Mouse (Mus musculus): ENCODE measurements around the gene Olfr995. TPM values are rescaled to one million over a fixed set of nuclear protein-coding genes. Genes with fewer than 3 reads are reported as not detected.

Gene Olfr995
- not detected in 2 replicates for polyA plus RNA-seq (2014; fragmentation: Nextera tagmentation; extraction: Ambion mirVana)

- H3K27ac ChIP-seq (ENCODE audit: low read depth, low read length), result no peak within 1 kb of the TSS
Measured at GRCm38 (mm10) chr2:85443539-85443938, at the start of gene Olfr995. Gene Olfr995 (minus strand): TSS chr2:85443639.

GRCm38 (mm10) chr2:85490396-85490795 is 47.0 kb upstream of the Olfr995 start:
- Histone ChIP-seq H3K9me3 (replicated peaks; ENCODE audit: control insufficient read depth, low read length) (no peaks in the 10 kb centered on the region), H3K27ac (ENCODE audit: low read depth, low read length) (no peak overlapping the region), H3K36me3 (ENCODE audit: control insufficient read depth, insufficient read depth, low read length) (no peaks in the 10 kb centered on the region), H3K27me3 (replicated peaks; ENCODE audit: control insufficient read depth, insufficient read depth, low read length) (no peaks in the 10 kb centered on the region), H3K9ac (ENCODE audit: low read length) (no peak overlapping the region), H3K4me1 (ENCODE audit: control insufficient read depth, insufficient read depth, low read length) (no peaks in the 10 kb centered on the region), H3K4me2 (ENCODE audit: low read length) (no peak overlapping the region), H3K4me3 (ENCODE audit: low read depth, low read length) (no peak overlapping the region)
- no peak for ATAC-seq
- DNase-seq (ENCODE audit: low spot score), result no peak
- WGBS, result 80% methylated on average over 5 of the region's 5 CpGs

More at GRCm38 (mm10) chr2:85443539-85443938, at the start of gene Olfr995:
- 0% methylated on average over 1 of the region's 1 CpGs for WGBS
- no peak for DNase-seq (ENCODE audit: low spot score)
- no peak within 1 kb of the TSS for H3K4me2 ChIP-seq (ENCODE audit: low read length)
- no peaks in the 10 kb centered on the region for H3K36me3 ChIP-seq (ENCODE audit: control insufficient read depth, insufficient read depth, low read length)
- ATAC-seq, result no peak
- H3K27me3 ChIP-seq (replicated peaks; ENCODE audit: control insufficient read depth, insufficient read depth, low read length), result no peaks in the 10 kb centered on the region
- no peak within 1 kb of the TSS for H3K9ac ChIP-seq (ENCODE audit: low read length)
- H3K9me3 ChIP-seq (replicated peaks; ENCODE audit: control insufficient read depth, low read length), result no peaks in the 10 kb centered on the region
- H3K4me1 ChIP-seq (ENCODE audit: control insufficient read depth, insufficient read depth, low read length), result no peaks in the 10 kb centered on the region
- H3K4me3 ChIP-seq (ENCODE audit: low read depth, low read length), result no peak within 1 kb of the TSS

- Histone ChIP-seq H3K27ac (ENCODE audit: low read depth, low read length) (no peak overlapping the region), H3K4me2 (ENCODE audit: low read length) (no peak overlapping the region), H3K9ac (ENCODE audit: low read length) (no peak overlapping the region), H3K27me3 (replicated peaks; ENCODE audit: control insufficient read depth, insufficient read depth, low read length) (no peaks in the 10 kb centered on the region), H3K4me1 (ENCODE audit: control insufficient read depth, insufficient read depth, low read length) (no peaks in the 10 kb centered on the region), H3K4me3 (ENCODE audit: low read depth, low read length) (no peak overlapping the region), H3K9me3 (replicated peaks; ENCODE audit: control insufficient read depth, low read length) (no peaks in the 10 kb centered on the region), H3K36me3 (ENCODE audit: control insufficient read depth, insufficient read depth, low read length) (no peaks in the 10 kb centered on the region)
- 86% methylated on average over 3 of the region's 3 CpGs for WGBS
- ATAC-seq (no peak), DNase-seq (ENCODE audit: low spot score) (no peak)
Measured at GRCm38 (mm10) chr2:85466801-85467325, 23.4 kb upstream of the Olfr995 start.

- Histone ChIP-seq H3K4me1 (ENCODE audit: control insufficient read depth, insufficient read depth, low read length) (no peaks in the 10 kb centered on the region), H3K27ac (ENCODE audit: low read depth, low read length) (no peak overlapping the region), H3K36me3 (ENCODE audit: control insufficient read depth, insufficient read depth, low read length) (no peaks in the 10 kb centered on the region), H3K4me3 (ENCODE audit: low read depth, low read length) (no peak overlapping the region), H3K9ac (ENCODE audit: low read length) (no peak overlapping the region), H3K9me3 (replicated peaks; ENCODE audit: control insufficient read depth, low read length) (no peaks in the 10 kb centered on the region), H3K27me3 (replicated peaks; ENCODE audit: control insufficient read depth, insufficient read depth, low read length) (no peaks in the 10 kb centered on the region), H3K4me2 (ENCODE audit: low read length) (no peak overlapping the region)
- ATAC-seq (no peak), DNase-seq (ENCODE audit: low spot score) (no peak)
Measured at GRCm38 (mm10) chr2:85442546-85442945, 893 bp downstream of the Olfr995 start.

- DNase-seq (ENCODE audit: low spot score) (no peak), ATAC-seq (no peak)
- Histone ChIP-seq H3K36me3 (ENCODE audit: control insufficient read depth, insufficient read depth, low read length) (no peaks in the 10 kb centered on the region), H3K9ac (ENCODE audit: low read length) (no peak within 1 kb of the TSS), H3K4me3 (ENCODE audit: low read depth, low read length) (no peak within 1 kb of the TSS), H3K27ac (ENCODE audit: low read depth, low read length) (no peak within 1 kb of the TSS), H3K9me3 (replicated peaks; ENCODE audit: control insufficient read depth, low read length) (no peaks in the 10 kb centered on the region), H3K27me3 (replicated peaks; ENCODE audit: control insufficient read depth, insufficient read depth, low read length) (no peaks in the 10 kb centered on the region), H3K4me1 (ENCODE audit: control insufficient read depth, insufficient read depth, low read length) (no peaks in the 10 kb centered on the region), H3K4me2 (ENCODE audit: low read length) (no peak within 1 kb of the TSS)
- WGBS, result 97% methylated on average over 3 of the region's 3 CpGs
Measured at GRCm38 (mm10) chr2:85436351-85436750, 7.1 kb downstream of the Olfr995 start, which contains the start of gene Olfr994. Gene Olfr994 (minus strand): TSS chr2:85436451.

GRCm38 (mm10) chr2:85425893-85426292 is 17.5 kb downstream of the Olfr995 start:
- H3K36me3 ChIP-seq (ENCODE audit: control insufficient read depth, insufficient read depth, low read length), result no peaks in the 10 kb centered on the region
- H3K27ac ChIP-seq (ENCODE audit: low read depth, low read length), result no peak overlapping the region
- H3K4me3 ChIP-seq (ENCODE audit: low read depth, low read length), result no peak overlapping the region
- H3K4me2 ChIP-seq (ENCODE audit: low read length), result no peak overlapping the region
- H3K9ac ChIP-seq (ENCODE audit: low read length), result no peak overlapping the region
- no peaks in the 10 kb centered on the region for H3K27me3 ChIP-seq (replicated peaks; ENCODE audit: control insufficient read depth, insufficient read depth, low read length)
- no peak for DNase-seq (ENCODE audit: low spot score)
- H3K9me3 ChIP-seq (replicated peaks; ENCODE audit: control insufficient read depth, low read length), result no peaks in the 10 kb centered on the region
- WGBS, result 87% methylated on average over 1 of the region's 1 CpGs
- ATAC-seq, result no peak
- no peaks in the 10 kb centered on the region for H3K4me1 ChIP-seq (ENCODE audit: control insufficient read depth, insufficient read depth, low read length)

GRCm38 (mm10) chr2:85414777-85415176 is 28.7 kb downstream of the Olfr995 start, which contains the start of gene Olfr993:
Gene Olfr993 (minus strand): TSS chr2:85414877.
- Histone ChIP-seq H3K36me3 (ENCODE audit: control insufficient read depth, insufficient read depth, low read length) (no peaks in the 10 kb centered on the region), H3K9ac (ENCODE audit: low read length) (no peak within 1 kb of the TSS), H3K27ac (ENCODE audit: low read depth, low read length) (no peak within 1 kb of the TSS), H3K4me1 (ENCODE audit: control insufficient read depth, insufficient read depth, low read length) (no peaks in the 10 kb centered on the region), H3K27me3 (replicated peaks; ENCODE audit: control insufficient read depth, insufficient read depth, low read length) (no peaks in the 10 kb centered on the region), H3K4me2 (ENCODE audit: low read length) (no peak within 1 kb of the TSS), H3K9me3 (replicated peaks; ENCODE audit: control insufficient read depth, low read length) (no peaks in the 10 kb centered on the region), H3K4me3 (ENCODE audit: low read depth, low read length) (no peak within 1 kb of the TSS)
- ATAC-seq, result no peak
- DNase-seq (ENCODE audit: low spot score), result no peak

GRCm38 (mm10) chr2:85409369-85409768 is 34.1 kb downstream of the Olfr995 start, which contains the start of gene Olfr992:
Gene Olfr992 (minus strand): TSS chr2:85409469.
- H3K36me3 ChIP-seq (ENCODE audit: control insufficient read depth, insufficient read depth, low read length), result no peaks in the 10 kb centered on the region
- 63% methylated on average over 2 of the region's 2 CpGs for WGBS
- H3K4me1 ChIP-seq (ENCODE audit: control insufficient read depth, insufficient read depth, low read length), result no peaks in the 10 kb centered on the region
- H3K9ac ChIP-seq (ENCODE audit: low read length), result no peak within 1 kb of the TSS
- DNase-seq (ENCODE audit: low spot score) (no peak), ATAC-seq (no peak)
- H3K4me3 ChIP-seq (ENCODE audit: low read depth, low read length), result no peak within 1 kb of the TSS
- no peak within 1 kb of the TSS for H3K4me2 ChIP-seq (ENCODE audit: low read length)
- H3K27ac ChIP-seq (ENCODE audit: low read depth, low read length), result no peak within 1 kb of the TSS
- no peaks in the 10 kb centered on the region for H3K27me3 ChIP-seq (replicated peaks; ENCODE audit: control insufficient read depth, insufficient read depth, low read length)
- H3K9me3 ChIP-seq (replicated peaks; ENCODE audit: control insufficient read depth, low read length), result no peaks in the 10 kb centered on the region
